Mouse (Mus musculus) gastrocnemius, adult 2 months (tissue): ENCODE data around the gene Cbx8. TPM values are rescaled to one million over a fixed set of nuclear protein-coding genes. Genes with fewer than 3 reads are reported as not detected.

Source experiments
- DNase-seq: peaks from one replicate; pipeline ENCODE4 v3.0.0; 2022
- H3K27ac ChIP-seq: fragments of 200-600 bp; 2 replicates; pipeline ENCODE4 v1.8.1; 2022; ENCODE audit warnings: mild to moderate bottlenecking
- H3K4me3 ChIP-seq: fragments of 200-600 bp; 2 replicates; pipeline ENCODE4 v1.8.1; 2022; ENCODE audit warnings: mild to moderate bottlenecking, moderate library complexity
- CTCF ChIP-seq: fragments of 200-600 bp; IDR thresholded peaks from 2 replicates; pipeline ENCODE4 v1.8.1; 2022; ENCODE audit warnings: antibody characterized with exemption, mild to moderate bottlenecking, moderate library complexity
- intact Hi-C: fragments of 180-260 bp; cut with DNase I; formaldehyde crosslinking; loops from one replicate; pipeline ENCODE4 v1.15.1; 2025
- total RNA-seq, 2 experiments: library from RNA; stranded (reverse); gene quantifications; 2 replicates each; pipeline ENCODE4 v1.2.3; 2021

Gene Cbx8
- total RNA-seq, 2 experiments from 2014 or later: 1.5 to 1.6 TPM

DNA sequence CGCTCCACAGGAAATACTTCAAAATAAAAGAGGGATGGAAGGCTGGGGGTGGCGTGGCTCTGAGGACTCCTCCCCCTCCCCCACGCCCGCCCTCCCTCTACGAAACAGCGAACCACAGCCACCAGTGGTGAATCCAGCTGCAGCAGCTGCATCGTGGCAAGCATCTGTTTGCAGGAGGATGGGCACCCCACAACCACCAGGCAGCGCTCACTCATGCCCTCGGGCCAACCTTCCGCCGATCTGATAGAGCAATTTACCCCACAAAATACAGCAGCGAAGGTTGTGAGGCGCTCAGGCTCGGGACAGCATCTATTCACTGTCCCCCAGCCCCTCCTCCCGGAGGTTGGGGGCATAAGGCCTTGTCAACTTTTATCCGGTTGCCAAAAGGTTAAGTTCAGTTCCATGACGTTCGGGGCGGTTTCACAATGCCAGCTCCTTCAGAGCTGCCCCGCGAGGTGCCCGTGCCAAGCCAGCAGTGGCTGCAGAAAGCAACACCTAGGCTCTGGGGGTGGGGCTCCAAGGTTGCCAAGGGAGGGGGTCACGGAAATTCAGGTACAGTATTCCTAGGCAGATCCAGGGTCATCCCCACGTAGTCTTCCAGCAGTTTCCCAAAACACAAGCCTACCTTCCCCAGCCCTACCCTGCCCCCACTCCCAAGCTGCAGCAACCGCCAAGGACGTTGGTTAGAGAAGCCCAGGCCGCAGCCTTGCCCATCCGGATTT, 43.1 kb upstream of the Cbx8 start:
- TF ChIP-seq CTCF: no peak
- peak; percentile 57 for DNase-seq
- Histone ChIP-seq H3K27ac (peak overlapping the region; percentile 92), H3K4me3 (peak overlapping the region; percentile 85)
- intact Hi-C loops: loop anchor here (2.0 kb wide), 1 partner anchor 33 kb away; no protein-coding TSS in a partner anchor

DNA sequence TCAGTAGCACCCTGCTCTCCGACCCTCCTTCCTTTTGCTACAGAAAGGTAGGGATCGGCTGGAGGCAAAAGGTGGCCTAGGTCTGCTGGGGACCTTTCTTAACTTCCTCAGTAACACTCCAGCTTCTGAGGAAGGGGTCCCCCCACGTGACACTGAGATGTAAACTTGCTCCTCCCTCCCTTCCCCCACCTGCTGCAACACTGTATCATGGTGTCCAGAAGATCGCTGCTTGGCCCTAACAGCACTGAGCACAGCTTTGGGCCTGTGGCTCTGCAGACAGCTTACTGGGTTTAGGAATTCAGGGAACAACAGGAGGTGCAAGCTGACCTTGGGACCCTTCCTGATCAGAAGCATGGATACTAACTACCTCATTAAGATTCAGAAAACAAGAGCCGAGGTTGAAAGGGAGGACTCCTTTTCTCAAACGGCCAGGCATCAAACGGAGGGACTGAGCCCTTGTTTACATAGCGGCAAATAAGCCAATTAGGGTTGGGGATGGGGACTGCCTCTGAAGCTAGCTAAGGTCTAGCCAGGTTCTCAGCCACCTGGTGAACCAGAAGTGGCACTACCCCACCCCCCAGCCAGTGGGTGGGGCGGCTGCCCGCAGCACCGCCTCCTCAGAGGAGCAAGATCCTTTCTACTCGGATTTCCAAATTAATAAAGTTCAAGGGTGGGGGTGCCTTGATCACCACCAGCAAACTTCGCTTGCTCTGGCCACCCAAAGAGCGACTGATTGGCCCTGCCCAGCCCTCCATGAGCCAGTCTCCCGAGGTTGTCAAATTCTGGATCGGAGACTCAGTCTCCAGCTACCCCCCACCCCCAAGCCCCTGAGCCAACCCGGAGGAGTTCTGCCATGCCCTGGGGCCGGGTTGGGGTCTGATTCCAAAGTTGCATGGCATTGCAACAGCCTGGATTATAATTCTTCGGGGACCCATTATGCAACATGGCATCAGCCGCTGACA, 42.1 kb upstream of the Cbx8 start:
- Histone ChIP-seq H3K27ac (no peak overlapping the region), H3K4me3 (peak overlapping the region; percentile 85)
- no peak for DNase-seq
- TF ChIP-seq CTCF: no peak
- intact Hi-C loops: no loop called here

DNA sequence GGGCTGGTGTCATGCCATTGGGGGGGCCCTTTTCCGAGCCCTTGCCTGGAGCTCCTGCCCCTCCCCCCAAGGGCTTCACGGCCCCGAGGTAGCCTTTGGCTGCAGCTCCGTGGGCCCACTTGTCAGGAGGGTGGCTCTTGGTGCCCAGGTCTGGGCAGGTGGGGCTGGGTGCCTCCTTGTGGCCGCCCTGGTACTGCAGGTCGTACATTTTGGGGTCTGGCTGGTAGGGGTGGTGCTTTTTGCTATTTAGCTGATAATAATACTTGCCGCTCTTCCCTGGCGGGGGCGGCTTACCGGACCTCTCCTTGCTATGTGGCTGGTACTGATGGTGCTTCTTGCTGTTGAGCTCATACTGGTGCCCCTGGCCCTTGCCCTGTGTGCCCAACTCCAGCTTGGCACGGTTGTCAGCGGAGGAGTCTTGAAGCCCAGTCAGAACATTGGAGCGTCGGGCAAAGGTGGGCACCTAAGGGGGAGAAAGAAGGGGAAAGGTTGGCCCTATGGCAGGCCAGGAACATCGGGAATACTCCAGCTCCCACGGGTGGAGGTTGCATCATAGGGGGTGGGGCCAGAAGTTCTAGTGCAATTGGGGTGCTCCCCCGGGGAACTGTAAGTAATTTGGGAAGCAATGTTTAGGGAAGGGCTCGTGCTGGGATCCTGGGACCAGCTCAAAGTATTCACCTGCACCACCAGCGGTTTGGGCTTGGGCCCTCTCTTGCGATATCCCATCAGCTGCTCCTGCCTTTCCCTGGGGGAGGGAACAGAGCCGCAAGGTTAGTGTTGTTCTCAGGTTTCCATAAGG, 41.3 kb upstream of the Cbx8 start:
- intact Hi-C loops: no loop called here
- Histone ChIP-seq H3K27ac (no peak overlapping the region), H3K4me3 (no peak overlapping the region)
- peak; percentile 44 for DNase-seq
- TF ChIP-seq CTCF: peak; percentile 58

DNA sequence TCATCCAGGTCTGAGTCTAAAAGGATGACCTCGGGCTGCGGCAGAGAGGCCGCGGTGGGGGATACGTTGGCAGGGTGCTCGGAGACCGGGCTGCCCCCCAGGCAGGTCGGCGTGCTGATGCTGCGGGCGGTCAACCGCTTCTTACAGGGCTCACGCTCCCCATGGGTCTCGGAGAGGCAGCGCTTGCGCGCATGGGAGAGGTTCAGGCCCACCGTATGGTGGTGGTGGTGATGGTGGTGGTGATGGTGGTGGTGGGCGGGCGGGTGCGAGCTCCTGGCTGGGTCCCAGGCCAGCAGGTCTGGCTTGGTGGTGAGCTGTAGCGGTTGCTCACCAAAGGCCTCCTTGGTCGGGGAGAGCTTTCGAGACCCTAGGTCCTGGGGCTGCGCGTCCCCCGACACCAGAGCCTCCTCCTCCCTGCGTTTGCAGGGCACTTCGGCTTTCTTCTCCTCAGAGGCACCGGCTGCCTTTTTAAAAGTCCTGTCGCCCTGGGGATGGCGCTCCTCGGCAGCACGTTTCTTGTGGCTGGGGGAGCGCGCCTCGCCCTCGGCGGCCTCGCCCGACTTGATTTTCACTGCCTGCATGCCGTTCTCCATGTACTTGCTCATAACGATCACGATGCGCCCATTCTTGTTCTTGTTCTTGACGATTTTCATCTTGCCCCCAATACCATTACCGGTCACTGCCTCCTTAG, 40.5 kb upstream of the Cbx8 start:
- no peak overlapping the region for H3K27ac ChIP-seq
- intact Hi-C loops: no loop called here
- no peak for DNase-seq
- H3K4me3 ChIP-seq: no peak overlapping the region
- no peak for TF ChIP-seq CTCF

DNA sequence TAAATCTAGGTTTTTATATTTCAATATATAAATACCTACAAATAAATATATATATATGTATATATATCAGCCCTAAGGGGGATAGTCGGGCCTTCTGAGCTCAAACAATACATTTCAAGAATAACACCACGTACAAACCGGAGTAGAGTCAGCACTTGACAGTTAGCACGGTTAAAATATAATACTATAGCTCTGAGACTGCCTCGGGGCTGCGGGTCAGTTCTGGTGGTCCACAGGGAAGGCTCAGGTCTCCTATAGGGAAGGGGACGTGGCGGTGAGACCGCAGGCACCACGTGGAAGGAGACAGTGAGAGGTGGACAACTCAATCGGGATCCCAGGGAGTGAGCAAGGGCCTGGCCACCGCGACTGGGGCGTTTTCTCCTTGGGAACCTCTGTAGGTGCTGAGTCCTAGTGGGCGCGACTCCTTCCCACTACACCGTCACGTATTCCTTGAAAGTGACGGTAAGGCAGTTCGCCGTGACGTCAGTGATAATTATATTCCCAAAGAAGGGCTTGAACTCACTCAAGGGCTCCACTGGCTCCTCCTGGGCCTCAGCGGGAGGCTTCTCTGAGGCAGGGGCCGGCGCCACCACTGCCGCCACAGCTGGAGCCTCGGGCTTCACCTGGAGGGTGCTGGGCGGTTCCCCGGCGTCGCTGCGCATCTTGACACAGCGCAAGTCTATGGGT, 39.8 kb upstream of the Cbx8 start:
- H3K4me3 ChIP-seq: no peak overlapping the region

DNA sequence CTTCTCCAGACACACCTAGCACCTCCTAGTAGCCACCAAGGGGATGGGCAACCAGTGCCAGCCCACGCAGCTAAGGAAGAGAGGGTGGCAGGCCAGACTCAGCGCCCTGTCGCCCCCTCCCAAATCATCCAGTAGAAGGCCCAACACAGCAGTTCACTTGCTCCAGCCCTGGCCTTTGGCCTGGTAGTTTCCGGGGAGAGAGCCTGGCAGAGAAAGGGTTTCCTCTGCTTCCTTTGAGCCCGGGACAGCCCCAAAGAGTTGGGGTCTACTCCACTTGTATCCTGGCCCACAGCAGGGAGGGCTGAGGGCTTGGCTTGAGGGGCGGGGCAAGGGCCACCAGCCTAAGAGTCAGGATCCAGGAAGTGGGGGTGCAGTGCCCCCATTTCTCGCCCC, 38.7 kb upstream of the Cbx8 start:
- peak overlapping the region; percentile 49 for H3K27ac ChIP-seq
- TF ChIP-seq CTCF: no peak

More for the DNA sequence above, 39.8 kb upstream of the Cbx8 start:
- DNase-seq: no peak
- intact Hi-C loops: no loop called here
- no peak overlapping the region for H3K27ac ChIP-seq
- no peak for TF ChIP-seq CTCF

DNA sequence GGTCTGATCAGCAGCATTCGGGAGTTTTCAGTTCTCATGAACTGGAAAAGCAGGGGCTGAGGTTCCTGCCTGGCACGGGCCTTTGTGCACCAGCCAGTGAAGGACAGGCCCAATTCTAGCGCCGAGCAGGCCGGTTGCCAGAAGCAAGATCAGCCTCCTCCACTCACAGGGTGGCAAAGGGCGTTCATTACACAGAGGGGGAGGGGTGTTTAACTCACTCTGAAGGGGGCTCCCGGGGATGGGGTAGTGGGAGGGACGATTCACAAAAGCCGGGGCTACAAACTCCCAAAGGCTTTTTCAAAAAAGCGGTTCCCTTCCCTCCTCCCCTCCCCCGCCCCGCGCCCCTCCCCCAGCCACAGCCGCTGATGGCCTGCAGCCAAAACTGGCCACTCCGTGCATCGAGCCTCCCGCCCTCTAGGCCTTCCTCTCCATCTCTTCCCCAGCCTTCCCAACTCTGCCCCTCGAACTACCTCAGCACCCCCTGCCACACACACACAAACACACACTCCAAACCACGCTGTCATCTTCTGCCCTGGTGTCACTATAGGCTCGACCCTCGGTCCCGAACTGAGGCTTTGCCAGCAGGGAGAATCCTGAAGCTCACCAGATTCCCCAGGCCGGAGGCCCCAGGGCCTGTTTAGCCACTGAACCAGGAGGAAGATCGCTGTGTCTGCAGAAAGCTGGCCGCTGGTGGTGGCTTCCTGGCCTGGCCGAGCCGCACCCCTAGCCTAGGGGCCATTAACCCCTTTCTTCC, 38.1 kb upstream of the Cbx8 start:
- intact Hi-C loops: no loop called here
- H3K4me3 ChIP-seq: peak overlapping the region; percentile 46
- peak; percentile 60 for DNase-seq
- no peak for TF ChIP-seq CTCF
- peak overlapping the region; percentile 49 for H3K27ac ChIP-seq

More for the DNA sequence above, 38.7 kb upstream of the Cbx8 start:
- intact Hi-C loops: no loop called here
- DNase-seq: no peak
- H3K4me3 ChIP-seq: peak overlapping the region; percentile 46

DNA sequence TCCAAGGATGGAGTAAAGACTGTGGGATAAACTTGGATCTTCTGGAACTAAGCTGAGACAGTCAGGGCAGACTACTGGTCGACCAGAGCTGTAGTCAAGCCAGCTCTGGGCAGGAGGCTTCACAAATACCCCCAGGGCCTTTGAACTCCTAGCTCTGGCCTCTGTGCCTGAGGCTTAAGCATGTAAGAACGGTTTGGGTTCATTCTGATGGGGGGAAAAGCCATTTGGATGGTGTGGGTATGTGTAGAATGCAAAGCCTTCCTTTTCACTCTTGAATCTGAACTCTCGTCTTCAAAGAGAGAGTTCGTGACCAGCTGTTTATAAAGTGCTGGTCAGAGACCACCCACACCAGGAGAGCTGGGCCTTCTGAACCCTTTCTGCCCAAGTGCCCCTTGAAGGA, 37.0 kb upstream of the Cbx8 start:
- Histone ChIP-seq H3K27ac (no peak overlapping the region), H3K4me3 (no peak overlapping the region)
- no peak for DNase-seq
- TF ChIP-seq CTCF: no peak
- intact Hi-C loops: no loop called here

DNA sequence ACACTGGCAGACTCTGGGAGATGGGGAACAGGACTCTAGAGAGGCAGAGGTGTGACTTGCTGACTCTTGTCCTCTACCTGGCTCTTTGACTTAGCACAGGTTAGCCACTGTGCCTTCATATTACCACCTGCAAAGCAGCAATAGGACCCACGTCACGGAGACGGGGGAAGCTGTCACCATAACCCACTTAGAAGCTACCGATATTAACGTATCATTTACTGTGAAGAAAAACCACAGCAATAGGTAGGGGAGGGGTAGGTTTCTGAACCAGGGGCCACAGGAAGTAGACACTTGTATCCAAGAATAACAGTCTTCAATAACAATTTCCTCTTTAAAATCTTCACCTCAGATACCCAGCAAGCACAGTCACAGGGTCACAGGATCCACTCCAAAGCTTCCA, 35.0 kb upstream of the Cbx8 start:
- DNase-seq: no peak
- intact Hi-C loops: no loop called here
- no peak overlapping the region for H3K4me3 ChIP-seq
- TF ChIP-seq CTCF: no peak
- H3K27ac ChIP-seq: no peak overlapping the region

DNA sequence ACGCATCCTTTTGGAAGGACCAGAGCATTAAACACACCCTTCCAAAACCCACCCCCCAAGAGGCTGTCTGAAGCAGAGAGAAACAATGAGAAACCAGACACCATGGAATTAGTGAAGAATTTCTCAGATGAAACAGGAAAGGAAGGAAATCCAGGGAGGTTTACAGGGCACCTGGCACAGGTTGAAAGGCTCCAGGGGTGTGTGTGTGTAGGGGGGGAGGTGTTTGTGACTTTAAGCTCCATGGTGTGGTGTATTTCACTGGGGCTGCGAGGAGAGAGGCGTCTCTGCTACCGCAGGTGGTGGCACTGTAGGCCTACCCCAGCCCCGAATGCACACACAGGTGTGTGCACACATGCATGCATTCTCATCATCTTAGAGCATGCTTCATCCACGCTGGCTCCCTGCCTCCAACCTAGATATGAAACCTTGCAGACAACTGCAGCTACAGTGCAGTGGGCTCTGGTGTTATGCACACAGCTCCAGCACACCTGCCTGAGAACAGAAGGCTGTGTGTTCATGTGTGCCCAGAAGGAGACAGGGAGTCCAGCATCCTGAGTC, 33.2 kb upstream of the Cbx8 start:
- intact Hi-C loops: no loop called here
- no peak overlapping the region for H3K27ac ChIP-seq
- H3K4me3 ChIP-seq: no peak overlapping the region
- peak; percentile 7 for DNase-seq
- no peak for TF ChIP-seq CTCF
